Mouse (Mus musculus): ENCODE data around the gene Ube2j1.

DNA sequence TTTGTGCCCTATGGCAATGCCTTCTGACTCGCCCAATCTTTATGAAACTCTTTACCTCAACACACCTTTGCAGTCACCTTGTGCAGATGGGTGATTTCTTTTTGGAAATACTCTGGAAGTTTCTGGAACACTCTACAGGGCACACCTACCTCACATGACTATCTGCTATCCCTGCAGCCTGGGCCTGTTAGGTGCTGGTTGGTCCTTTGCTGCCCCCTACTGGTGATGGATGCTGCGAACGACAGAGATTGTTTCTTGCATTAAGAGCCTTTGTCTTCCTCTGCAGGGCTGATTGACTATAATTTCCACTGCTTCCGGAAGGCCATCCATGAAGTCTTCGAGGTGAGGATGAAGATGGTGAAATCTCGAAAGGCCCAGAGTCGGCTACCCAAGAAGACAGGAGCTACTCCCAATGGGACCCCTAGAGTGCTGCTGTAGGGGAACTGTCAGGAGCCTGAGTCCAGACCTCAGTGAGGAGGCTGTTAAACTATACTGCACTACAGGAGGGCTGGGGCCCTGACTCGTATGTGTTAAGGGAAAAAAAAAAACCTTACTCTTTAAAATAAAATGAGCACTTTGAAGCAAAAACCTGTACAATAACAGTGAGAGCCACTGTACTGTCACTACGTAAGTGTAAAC is 12.7 kb upstream of the Ube2j1 start:
- TF ChIP-seq POLR2A (IDR thresholded peaks at IDR 0.05; ENCODE audit: low read depth, low read length) (no peak), CTCF (conservative IDR thresholded peaks at IDR 0.05; ENCODE audit: insufficient read depth, insufficient read length, low read depth, low read length) (peak; percentile 97)
